ENCODE assay signal across 9 mouse cellular contexts in genomic region chr10:125328331-125329063, GRCm38 (mm10).
A peak's percentile ranks its signal among the peaks of the same experiment; 100 is the strongest.
DNase-seq lines count a peak whose midpoint lies in the region; ATAC-seq lines count a peak whose summit lies in the region.
"Had no signal": no experiment of that assay in that cellular context is flagged by ENCODE, and none has a peak within 500 bp of the region (broad histone marks: within the 10 kb centered on the region; RNA-seq: fewer than 3 reads in every experiment).

No protein-coding gene starts in this region.

- WGBS in forebrain, embryonic 14.5 days: 42% methylated on average over 16 of the region's 16 CpGs
- WGBS in forebrain, embryonic 16.5 days: 41% methylated on average over 16 of the region's 16 CpGs
- WGBS in liver, embryonic 13.5 days (ENCODE audit: insufficient replicate concordance): 62% methylated on average over 16 of the region's 16 CpGs

- peak; percentile 7 for DNase-seq in forebrain, embryonic 14.5 days (ENCODE audit: low spot score)
- peak; percentile 70 for DNase-seq in embryo, embryonic 10.5 days (ENCODE audit: low spot score)
- DNase-seq in kidney, adult 11 months: peak; percentile 65
- no peak for DNase-seq in liver, embryonic 13.5 days
- no peak for DNase-seq in c-Kit-positive CD71-positive TER-119-positive erythroid progenitor cells, embryonic 14.5 days (ENCODE audit: low spot score)
- no peak for DNase-seq in cerebellum, postnatal 10 days
- no peak for DNase-seq in frontal cortex, postnatal 25 days (ENCODE audit: low spot score in 2 of 2)

- H3K4me2 ChIP-seq in forebrain, embryonic 14.5 days (ENCODE audit: low read length): no peak overlapping the region
- H3K4me2 ChIP-seq in forebrain, embryonic 16.5 days (ENCODE audit: low read length): no peak overlapping the region
- peak overlapping the region; percentile 14; the same call in 1 of the 2 replicates for H3K4me2 ChIP-seq in liver, embryonic 13.5 days

- no peaks in the 10 kb centered on the region for H3K9me3 ChIP-seq in forebrain, embryonic 14.5 days (replicated peaks; ENCODE audit: control insufficient read depth, low read length)
- no peaks in the 10 kb centered on the region for H3K9me3 ChIP-seq in forebrain, embryonic 16.5 days (ENCODE audit: control insufficient read depth, low read length)
- H3K9me3 ChIP-seq in liver, embryonic 13.5 days (replicated peaks): no peaks in the 10 kb centered on the region
- H3K9me3 ChIP-seq: megakaryocyte, embryonic 14.5 days had no signal

- H3K4me3 ChIP-seq in forebrain, embryonic 14.5 days (ENCODE audit: low read depth, low read length): no peak overlapping the region
- no peak overlapping the region for H3K4me3 ChIP-seq in forebrain, embryonic 16.5 days (replicated peaks; ENCODE audit: low read length)
- no peak overlapping the region for H3K4me3 ChIP-seq in liver, embryonic 13.5 days (replicated peaks)
- H3K4me3 ChIP-seq: megakaryocyte, embryonic 14.5 days had no signal

- H3K9ac ChIP-seq in forebrain, embryonic 14.5 days (ENCODE audit: low read length): no peak overlapping the region
- no peak overlapping the region for H3K9ac ChIP-seq in forebrain, embryonic 16.5 days (replicated peaks; ENCODE audit: low read depth, low read length)
- no peak overlapping the region for H3K9ac ChIP-seq in liver, embryonic 13.5 days

- H3K27ac ChIP-seq in forebrain, embryonic 14.5 days (ENCODE audit: low read depth, low read length): no peak overlapping the region
- no peak overlapping the region for H3K27ac ChIP-seq in forebrain, embryonic 16.5 days (ENCODE audit: low read length)
- H3K27ac ChIP-seq in liver, embryonic 13.5 days: peak overlapping the region; percentile 55

- no peaks in the 10 kb centered on the region for H3K36me3 ChIP-seq in forebrain, embryonic 14.5 days (ENCODE audit: control insufficient read depth, insufficient read depth, low read length)
- no peaks in the 10 kb centered on the region for H3K36me3 ChIP-seq in forebrain, embryonic 16.5 days (ENCODE audit: control insufficient read depth, insufficient read depth)
- no peaks in the 10 kb centered on the region for H3K36me3 ChIP-seq in liver, embryonic 13.5 days

- peak; percentile 73 for ATAC-seq in forebrain, embryonic 14.5 days
- ATAC-seq in forebrain, embryonic 16.5 days: no peak
- peak; percentile 57 for ATAC-seq in liver, embryonic 13.5 days (ENCODE audit: low read depth)

- H3K4me1 ChIP-seq in forebrain, embryonic 14.5 days (ENCODE audit: control insufficient read depth, insufficient read depth, low read length): 0 out of 2 replicates have a peak, but pooled peaks cover 7% of the 10 kb centered on the region
- peaks cover 11% of the 10 kb centered on the region; the same call in 1 of the 2 replicates for H3K4me1 ChIP-seq in forebrain, embryonic 16.5 days (replicated peaks; ENCODE audit: control insufficient read depth, insufficient read depth, low read length)
- H3K4me1 ChIP-seq in liver, embryonic 13.5 days (replicated peaks): no peaks in the 10 kb centered on the region
- H3K4me1 ChIP-seq: megakaryocyte, embryonic 14.5 days had no signal

- no peaks in the 10 kb centered on the region for H3K27me3 ChIP-seq in forebrain, embryonic 14.5 days (replicated peaks; ENCODE audit: control insufficient read depth, insufficient read depth, low read length)
- H3K27me3 ChIP-seq in forebrain, embryonic 16.5 days (replicated peaks; ENCODE audit: control insufficient read depth, insufficient read depth, low read length): no peaks in the 10 kb centered on the region
- no peaks in the 10 kb centered on the region for H3K27me3 ChIP-seq in liver, embryonic 13.5 days
- H3K27me3 ChIP-seq: megakaryocyte, embryonic 14.5 days had no signal

Comparison
In these comparisons a context has a peak if more than half of its experiments do, and no peak if none do; other contexts are left out.
1. DNase-seq: peak in forebrain, embryonic 14.5 days (single experiment), embryo, embryonic 10.5 days (single experiment) and kidney, adult 11 months (single experiment); none in liver, embryonic 13.5 days (single experiment), c-Kit-positive CD71-positive TER-119-positive erythroid progenitor cells, embryonic 14.5 days (single experiment), cerebellum, postnatal 10 days (0 of 2) and frontal cortex, postnatal 25 days (0 of 2).